Mouse (Mus musculus) stomach, embryonic 15.5 days (tissue): ENCODE measurements around the gene Inpp5b. TPM values are rescaled to one million over a fixed set of nuclear protein-coding genes. Genes with fewer than 3 reads are reported as not detected.
A peak's percentile ranks its signal among the peaks of the same experiment; 100 is the strongest.
"Not testable (repeated sequence)": the region's sequence is repeated elsewhere in the genome, so short reads cannot be mapped to it uniquely, and the experiment has no call there.

Experiments
- ATAC-seq: fragments of 200-750 bp; cut with Nextera tagmentation; 2 replicates; pipeline ENCODE4 v1.8.0; 2017; ENCODE audit warnings: low read depth, moderate number of reproducible peaks, moderate TSS enrichment; ENCODE audit not compliant: insufficient read depth, low FRiP score
- H3K27ac ChIP-seq: fragments of 300-500 bp; sonication (generic); 2 replicates; pipeline ENCODE4 v1.5.1; 2015; ENCODE audit warnings: mild to moderate bottlenecking, inconsistent platforms
- H3K27me3 ChIP-seq: fragments of 300-500 bp; sonication (generic); replicated peaks from 2 replicates; pipeline ENCODE4 v1.6.1; 2015; ENCODE audit warnings: inconsistent platforms
- H3K36me3 ChIP-seq: fragments of 300-500 bp; sonication (generic); 2 replicates; pipeline ENCODE4 v1.6.1; 2015; ENCODE audit warnings: inconsistent platforms
- H3K4me1 ChIP-seq: fragments of 300-500 bp; sonication (generic); 2 replicates; pipeline ENCODE4 v1.6.1; 2015; ENCODE audit warnings: inconsistent platforms
- H3K4me2 ChIP-seq: fragments of 300-500 bp; sonication (generic); 2 replicates; pipeline ENCODE4 v1.6.1; 2015; ENCODE audit warnings: mild to moderate bottlenecking, inconsistent platforms
- H3K4me3 ChIP-seq: fragments of 300-500 bp; sonication (generic); replicated peaks from 2 replicates; pipeline ENCODE4 v1.5.1; 2015; ENCODE audit warnings: inconsistent platforms
- H3K9ac ChIP-seq: fragments of 300-500 bp; sonication (generic); 2 replicates; pipeline ENCODE4 v1.6.1; 2015; ENCODE audit warnings: inconsistent platforms
- H3K9me3 ChIP-seq: fragments of 300-500 bp; sonication (generic); 2 replicates; pipeline ENCODE4 v1.6.1; 2016; ENCODE audit warnings: inconsistent platforms
- WGBS: fragments of 180-500 bp; shearing (Covaris S2); methylation state at CpG from one replicate; pipeline ENCODE4 v1.1.7; 2015; 5-methylcytosine and 5-hydroxymethylcytosine counted together
- polyA plus RNA-seq: library from polyadenylated mRNA; unstranded; fragments of >200 nt; fragmentation: Nextera tagmentation; extraction: Ambion mirVana; gene quantifications from 2 replicates; pipeline ENCODE4 v1.2.1, GENCODE M21; 2015

Gene Inpp5b
- polyA plus RNA-seq, 1 experiment from 2014 or later = 31.6 TPM

DNA sequence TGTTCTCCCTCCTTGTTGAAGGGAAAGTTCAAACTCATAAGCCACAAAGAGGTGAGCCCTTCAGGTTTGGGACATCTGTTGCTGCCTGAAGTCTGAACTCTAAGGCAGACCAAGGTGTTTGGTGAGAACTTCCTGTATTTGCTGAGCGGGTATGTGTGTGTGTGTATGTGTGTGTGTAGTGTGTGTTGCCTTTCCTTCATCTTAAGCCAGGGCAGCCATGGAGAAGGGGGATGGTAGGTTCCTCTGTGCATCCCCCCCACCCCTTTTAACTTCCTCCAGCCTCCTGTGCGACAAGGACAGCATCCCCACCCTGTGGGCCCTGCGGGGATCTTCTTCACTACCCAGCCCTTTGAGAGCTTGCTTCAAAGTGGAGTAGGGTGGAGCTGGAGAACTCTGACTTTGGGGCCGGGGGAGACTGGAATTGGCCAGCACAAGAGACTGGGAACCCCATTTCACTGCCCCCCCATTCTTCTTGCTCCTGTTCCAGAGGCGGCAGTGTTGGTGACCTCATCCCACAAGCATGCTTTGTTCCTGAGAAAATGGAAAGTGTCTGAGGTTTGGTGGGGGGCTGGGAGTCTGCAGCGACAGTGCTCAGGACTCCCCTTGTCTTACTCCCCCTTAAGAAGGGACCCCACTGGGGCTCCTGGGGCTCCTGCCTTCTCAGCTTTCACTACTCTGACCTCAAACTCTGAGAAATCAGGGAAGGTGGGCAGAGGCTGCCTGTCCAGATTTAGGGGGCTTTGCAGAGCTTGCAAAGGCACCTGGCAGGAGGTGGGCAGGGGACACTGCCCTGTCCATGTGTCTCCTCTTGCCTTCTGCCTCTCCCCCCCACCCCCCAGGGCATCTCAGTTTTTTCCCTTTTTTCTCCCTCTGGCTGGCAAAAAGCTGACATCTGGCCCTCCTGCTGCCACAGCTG lies 37.5 kb upstream of the Inpp5b start:
- peak overlapping the region; percentile 13; the same call in 1 of the 2 replicates for H3K9ac ChIP-seq
- no peaks in the 10 kb centered on the region for H3K9me3 ChIP-seq
- H3K27ac ChIP-seq = peak overlapping the region; percentile 93
- peak overlapping the region; percentile 15; the same call in 1 of the 2 replicates for H3K4me3 ChIP-seq
- peak overlapping the region; percentile 43 for H3K4me2 ChIP-seq
- no peaks in the 10 kb centered on the region for H3K36me3 ChIP-seq
- H3K27me3 ChIP-seq = no peaks in the 10 kb centered on the region
- peaks cover 49% of the 10 kb centered on the region for H3K4me1 ChIP-seq
- ATAC-seq = no peak
- 14% methylated on average over 6 of the region's 6 CpGs for WGBS

DNA sequence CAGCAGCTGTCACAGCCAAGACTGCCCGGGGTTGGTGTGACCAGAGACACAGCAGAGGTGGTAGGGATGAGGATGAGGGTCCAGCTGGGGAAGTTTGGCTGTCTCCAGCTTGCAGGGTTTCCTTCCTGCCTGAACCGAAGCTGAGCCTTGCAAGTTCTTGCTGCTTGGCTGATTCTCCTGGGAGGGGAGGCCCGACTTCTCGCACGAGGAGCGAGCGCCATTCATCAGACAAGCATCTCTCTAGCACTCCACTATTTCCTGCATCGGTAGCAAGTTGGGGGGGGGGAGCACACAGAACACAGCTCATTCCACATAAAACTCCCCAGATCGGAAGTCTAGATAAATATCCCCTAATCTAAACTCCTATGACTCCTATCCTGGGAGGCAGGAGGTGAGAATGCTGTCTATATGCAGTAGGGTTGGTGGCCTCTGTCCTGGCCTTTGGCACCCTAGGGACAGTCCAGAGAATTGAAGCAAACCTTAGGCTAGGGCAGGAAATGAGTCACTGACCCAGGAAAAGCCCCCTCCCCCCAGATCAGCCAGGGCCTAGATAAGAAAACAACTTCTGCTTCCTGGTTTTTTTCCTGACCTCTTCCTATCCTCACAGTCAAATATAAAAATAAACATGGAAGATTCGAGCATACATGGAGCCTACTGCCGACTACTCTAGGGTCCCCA lies 36.7 kb upstream of the Inpp5b start:
- H3K4me2 ChIP-seq = peak overlapping the region; percentile 43
- peak overlapping the region; percentile 15; the same call in 1 of the 2 replicates for H3K4me3 ChIP-seq
- 10% methylated on average over 11 of the region's 11 CpGs for WGBS
- H3K4me1 ChIP-seq = peaks cover 52% of the 10 kb centered on the region
- H3K36me3 ChIP-seq = no peaks in the 10 kb centered on the region
- peak overlapping the region; percentile 93 for H3K27ac ChIP-seq
- H3K9ac ChIP-seq = no peak overlapping the region
- no peak for ATAC-seq
- no peaks in the 10 kb centered on the region for H3K9me3 ChIP-seq
- H3K27me3 ChIP-seq = no peaks in the 10 kb centered on the region

DNA sequence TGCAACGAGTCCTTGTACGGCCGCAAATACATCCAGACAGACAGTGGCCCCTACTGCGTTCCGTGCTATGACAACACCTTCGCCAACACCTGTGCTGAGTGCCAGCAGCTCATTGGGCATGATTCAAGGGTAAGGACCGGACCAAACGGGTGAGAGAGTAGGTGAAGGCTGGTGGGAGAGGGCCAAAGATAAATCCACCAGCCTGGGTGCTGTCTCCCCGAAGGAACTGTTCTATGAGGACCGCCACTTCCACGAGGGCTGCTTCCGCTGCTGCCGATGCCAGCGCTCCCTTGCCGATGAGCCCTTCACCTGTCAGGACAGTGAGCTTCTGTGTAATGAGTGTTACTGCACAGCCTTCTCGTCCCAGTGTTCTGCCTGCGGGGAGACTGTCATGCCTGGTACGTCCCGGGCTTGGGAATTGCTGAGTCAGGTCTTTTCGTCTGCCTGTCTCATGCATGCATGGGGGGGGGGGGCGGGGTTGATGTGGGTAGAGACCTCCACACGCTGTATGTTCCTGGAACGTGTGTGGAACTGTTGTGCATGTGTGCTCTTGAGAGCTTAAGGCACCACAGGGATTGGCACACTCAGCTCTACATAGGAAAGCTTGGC lies 35.9 kb upstream of the Inpp5b start:
- H3K27me3 ChIP-seq = no peaks in the 10 kb centered on the region
- H3K36me3 ChIP-seq = no peaks in the 10 kb centered on the region
- H3K4me1 ChIP-seq = peaks cover 56% of the 10 kb centered on the region
- H3K4me2 ChIP-seq = no peak overlapping the region
- no peak for ATAC-seq
- H3K27ac ChIP-seq = peak overlapping the region; percentile 93
- 82% methylated on average over 23 of the region's 23 CpGs for WGBS
- no peaks in the 10 kb centered on the region for H3K9me3 ChIP-seq
- no peak overlapping the region for H3K9ac ChIP-seq
- H3K4me3 ChIP-seq = no peak overlapping the region

DNA sequence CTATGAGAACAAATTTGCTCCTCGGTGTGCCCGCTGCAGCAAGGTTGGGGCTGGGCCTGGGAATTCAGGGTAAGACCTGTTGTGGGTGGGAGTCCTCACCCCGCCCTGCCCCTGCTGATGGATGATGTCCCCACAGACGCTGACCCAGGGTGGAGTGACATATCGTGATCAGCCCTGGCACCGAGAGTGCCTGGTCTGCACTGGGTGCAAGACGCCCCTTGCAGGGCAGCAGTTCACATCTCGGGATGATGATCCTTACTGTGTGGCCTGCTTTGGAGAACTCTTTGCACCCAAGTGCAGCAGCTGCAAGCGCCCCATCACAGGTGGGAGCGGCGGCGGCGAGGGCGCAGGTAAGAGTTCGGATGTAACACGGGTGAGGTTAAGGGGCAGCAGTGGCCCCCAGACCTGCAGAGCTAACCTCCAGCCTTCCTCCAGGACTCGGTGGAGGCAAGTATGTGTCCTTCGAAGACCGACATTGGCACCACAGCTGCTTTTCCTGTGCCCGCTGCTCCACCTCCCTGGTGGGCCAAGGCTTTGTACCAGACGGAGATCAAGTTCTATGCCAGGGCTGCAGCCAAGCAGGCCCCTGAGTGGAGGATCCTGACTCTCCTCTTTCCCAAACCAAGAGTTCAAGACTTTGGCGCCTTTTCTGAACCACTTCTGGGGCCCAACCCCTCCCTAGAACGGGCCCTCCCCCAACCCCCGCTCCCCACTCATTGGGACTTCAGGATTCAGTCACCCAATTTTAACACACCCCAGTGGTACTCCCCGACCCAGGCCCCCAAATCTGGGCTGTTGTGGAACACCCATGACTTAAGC lies 34.1 kb upstream of the Inpp5b start:
- H3K27me3 ChIP-seq, H3K4me2 ChIP-seq, ATAC-seq, H3K36me3 ChIP-seq, H3K9me3 ChIP-seq, H3K4me3 ChIP-seq, H3K9ac ChIP-seq: not testable (repeated sequence)
- 87% methylated on average over 25 of the region's 25 CpGs for WGBS
- Histone ChIP-seq H3K27ac (peak overlapping the region; percentile 94; the same call in 1 of the 2 replicates), H3K4me1 (peaks cover 53% of the 10 kb centered on the region)

DNA sequence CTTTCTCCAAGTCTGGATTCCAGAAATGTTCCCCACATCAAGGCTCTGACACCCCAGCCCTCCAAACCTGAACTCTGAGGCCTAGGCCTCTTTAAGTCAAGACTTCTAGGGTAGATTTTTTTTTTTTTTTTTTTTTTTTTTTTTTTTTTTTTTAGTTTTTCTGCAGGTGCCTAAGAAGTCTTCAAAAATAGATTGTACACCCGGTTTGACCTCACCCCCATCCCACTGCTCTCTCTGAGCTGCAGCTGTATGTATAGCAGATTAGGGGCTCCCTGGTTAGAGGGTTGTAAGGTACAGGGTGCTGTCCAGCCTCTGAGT lies 33.5 kb upstream of the Inpp5b start:
- ATAC-seq, H3K9me3 ChIP-seq, H3K9ac ChIP-seq, H3K36me3 ChIP-seq, H3K27me3 ChIP-seq: not testable (repeated sequence)
- Histone ChIP-seq H3K4me3 (peak overlapping the region; percentile 39; the same call in 1 of the 2 replicates), H3K4me2 (peak overlapping the region; percentile 66), H3K27ac (peak overlapping the region; percentile 94), H3K4me1 (peaks cover 52% of the 10 kb centered on the region)
- 0% methylated on average over 1 of the region's 1 CpGs for WGBS

- ATAC-seq = peak; percentile 90
- peak overlapping the region; percentile 94 for H3K27ac ChIP-seq
- H3K4me1 ChIP-seq = peaks cover 46% of the 10 kb centered on the region
- peak overlapping the region; percentile 66 for H3K4me2 ChIP-seq
- H3K27me3 ChIP-seq = no peaks in the 10 kb centered on the region
- H3K36me3 ChIP-seq = no peaks in the 10 kb centered on the region
- peak overlapping the region; percentile 39 for H3K4me3 ChIP-seq
- H3K9me3 ChIP-seq = no peaks in the 10 kb centered on the region
- no peak overlapping the region for H3K9ac ChIP-seq
- WGBS = 2% methylated on average over 41 of the region's 41 CpGs
Observed at GRCm38 (mm10) chr4:124708518-124709477, 32.9 kb upstream of the Inpp5b start.

GRCm38 (mm10) chr4:124709961-124710446 lies 31.6 kb upstream of the Inpp5b start:
- ATAC-seq = no peak
- H3K27me3 ChIP-seq = no peaks in the 10 kb centered on the region
- 3% methylated on average over 18 of the region's 18 CpGs for WGBS
- H3K4me2 ChIP-seq = peak overlapping the region; percentile 66
- peak overlapping the region; percentile 39 for H3K4me3 ChIP-seq
- H3K27ac ChIP-seq = peak overlapping the region; percentile 94
- H3K4me1 ChIP-seq = peaks cover 34% of the 10 kb centered on the region
- H3K9ac ChIP-seq = no peak overlapping the region; the same call in 1 of the 2 replicates
- no peaks in the 10 kb centered on the region for H3K9me3 ChIP-seq
- no peaks in the 10 kb centered on the region for H3K36me3 ChIP-seq

- Histone ChIP-seq H3K9ac (no peak overlapping the region), H3K4me1 (peaks cover 32% of the 10 kb centered on the region), H3K36me3 (peaks cover 1% of the 10 kb centered on the region), H3K27ac (peak overlapping the region; percentile 94), H3K4me3 (no peak overlapping the region), H3K4me2 (peak overlapping the region; percentile 66), H3K27me3 (no peaks in the 10 kb centered on the region), H3K9me3 (no peaks in the 10 kb centered on the region)
- 5% methylated on average over 5 of the region's 5 CpGs for WGBS
- ATAC-seq = no peak
Observed at GRCm38 (mm10) chr4:124710776-124711291, 30.8 kb upstream of the Inpp5b start.

DNA sequence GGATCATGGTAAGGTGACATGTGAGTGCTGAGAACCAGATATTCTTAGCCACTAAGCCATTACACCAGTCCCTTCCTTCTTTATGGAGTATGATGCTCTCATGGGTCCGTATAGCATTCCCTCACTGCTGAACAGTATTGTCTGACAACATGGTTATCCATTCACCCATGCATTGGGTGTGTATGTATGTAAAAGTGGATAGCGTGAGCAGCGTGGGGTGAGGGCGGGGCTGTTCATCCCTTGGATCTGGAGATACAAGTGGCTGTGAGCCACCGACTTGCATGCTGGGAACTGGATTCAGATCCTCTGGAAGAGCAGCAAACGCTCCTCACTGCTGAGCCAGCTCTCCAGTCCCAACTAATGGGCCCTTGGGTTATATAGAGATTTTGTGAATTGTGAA lies 29.0 kb upstream of the Inpp5b start:
- no peak for ATAC-seq
- no peak overlapping the region for H3K4me3 ChIP-seq
- WGBS = 84% methylated on average over 6 of the region's 6 CpGs
- no peak overlapping the region for H3K27ac ChIP-seq
- H3K4me1 ChIP-seq = peaks cover 31% of the 10 kb centered on the region
- H3K9me3 ChIP-seq = no peaks in the 10 kb centered on the region
- no peak overlapping the region for H3K9ac ChIP-seq
- H3K36me3 ChIP-seq = peaks cover 7% of the 10 kb centered on the region
- no peak overlapping the region for H3K4me2 ChIP-seq
- no peaks in the 10 kb centered on the region for H3K27me3 ChIP-seq

- WGBS = 71% methylated on average over 5 of the region's 5 CpGs
- Histone ChIP-seq H3K36me3 (peaks cover 15% of the 10 kb centered on the region), H3K4me1 (peaks cover 25% of the 10 kb centered on the region)
- H3K9ac ChIP-seq, H3K27ac ChIP-seq, ATAC-seq, H3K4me2 ChIP-seq, H3K4me3 ChIP-seq, H3K27me3 ChIP-seq, H3K9me3 ChIP-seq: not testable (repeated sequence)
Observed at GRCm38 (mm10) chr4:124713850-124714249, 27.8 kb upstream of the Inpp5b start.
